Mouse (Mus musculus): Measurements from ENCODE around the gene A930018P22Rik. TPM values are rescaled to one million over a fixed set of nuclear protein-coding genes. Genes with fewer than 3 reads are reported as not detected.
"Not testable (repeated sequence)": the region's sequence is repeated elsewhere in the genome, so short reads cannot be mapped to it uniquely, and the experiment has no call there.

Gene A930018P22Rik
- polyA plus RNA-seq, 1 experiment from 2014 or later, result not detected

DNA sequence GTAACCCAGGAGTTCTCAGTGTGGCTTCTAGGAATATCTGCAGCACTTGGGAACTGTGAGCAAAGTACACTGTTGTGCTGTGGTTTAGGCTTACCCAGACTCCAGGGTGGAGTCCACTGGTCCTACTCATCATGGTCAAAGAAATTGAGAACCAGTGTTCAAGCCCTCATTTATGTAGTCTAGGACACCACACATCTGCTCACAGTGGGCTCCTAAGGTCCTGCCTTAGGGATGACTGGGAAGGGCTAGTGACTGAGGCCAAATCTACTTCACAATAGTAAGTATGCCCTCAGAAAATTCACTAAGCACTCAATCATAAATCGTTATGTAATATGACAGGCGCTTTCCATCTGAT is 23.4 kb upstream of the A930018P22Rik start:
- no peak for ATAC-seq (ENCODE audit: low FRiP score, low read depth)
- Histone ChIP-seq H3K9ac (replicated peaks) (no peak overlapping the region), H3K9me3 (no peaks in the 10 kb centered on the region), H3K27me3 (no peaks in the 10 kb centered on the region), H3K4me2 (replicated peaks) (no peak overlapping the region), H3K4me1 (peaks cover 11% of the 10 kb centered on the region), H3K4me3 (no peak overlapping the region), H3K36me3 (no peaks in the 10 kb centered on the region), H3K27ac (replicated peaks) (no peak overlapping the region)
- WGBS, result 90% methylated on average over 2 of the region's 2 CpGs

DNA sequence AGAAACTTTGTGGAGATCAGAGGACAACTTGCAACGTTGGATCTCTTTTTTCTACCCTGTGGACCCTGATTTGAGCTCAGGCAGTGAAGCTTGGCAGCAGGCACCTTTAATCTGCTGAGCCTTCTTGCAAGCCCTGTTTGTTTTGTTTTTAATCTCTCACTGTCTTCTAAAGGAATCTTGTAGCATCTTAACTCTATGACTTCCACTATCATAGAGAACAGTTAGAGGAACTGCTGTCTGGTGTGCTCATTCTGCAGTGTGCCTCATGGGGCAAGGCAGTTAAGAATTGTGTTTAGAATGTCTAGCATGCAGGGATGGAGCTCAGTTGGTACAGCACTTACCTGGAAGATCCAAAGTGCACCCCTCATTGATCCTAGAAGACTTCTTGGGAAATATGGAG is 22.6 kb upstream of the A930018P22Rik start:
- Histone ChIP-seq H3K27ac (replicated peaks) (no peak overlapping the region), H3K36me3 (no peaks in the 10 kb centered on the region), H3K4me1 (peaks cover 11% of the 10 kb centered on the region), H3K4me3 (no peak overlapping the region), H3K9me3 (no peaks in the 10 kb centered on the region), H3K9ac (replicated peaks) (no peak overlapping the region), H3K27me3 (no peaks in the 10 kb centered on the region), H3K4me2 (replicated peaks) (no peak overlapping the region)
- no peak for ATAC-seq (ENCODE audit: low FRiP score, low read depth)
- 26% methylated on average over 1 of the region's 1 CpGs for WGBS

DNA sequence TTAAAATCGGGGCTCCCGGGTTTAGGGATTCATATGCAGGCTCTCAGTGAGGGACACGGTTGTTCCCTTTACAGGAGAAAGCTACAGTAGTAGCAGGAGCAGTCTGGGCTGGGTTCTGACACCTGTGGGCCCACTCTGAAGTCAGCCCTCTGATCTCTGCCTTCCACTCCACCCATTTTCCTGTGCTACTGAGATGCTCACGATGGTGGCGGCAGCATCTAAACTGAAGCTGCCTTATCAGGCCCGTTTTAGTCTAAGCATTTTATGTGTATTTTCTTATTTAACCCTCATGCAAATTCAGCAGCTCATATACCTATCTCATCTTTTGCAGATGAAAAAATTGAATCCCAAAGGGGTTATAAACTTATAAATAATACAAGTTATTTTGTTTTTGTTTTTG is 17.8 kb upstream of the A930018P22Rik start:
- H3K27me3 ChIP-seq, result no peaks in the 10 kb centered on the region
- H3K36me3 ChIP-seq, result no peaks in the 10 kb centered on the region
- no peak overlapping the region for H3K9ac ChIP-seq (replicated peaks)
- no peak overlapping the region for H3K4me2 ChIP-seq (replicated peaks)
- no peaks in the 10 kb centered on the region for H3K4me1 ChIP-seq
- 89% methylated on average over 6 of the region's 6 CpGs for WGBS
- H3K27ac ChIP-seq (replicated peaks), result no peak overlapping the region
- H3K9me3 ChIP-seq, result no peaks in the 10 kb centered on the region
- H3K4me3 ChIP-seq, result no peak overlapping the region
- no peak for ATAC-seq (ENCODE audit: low FRiP score, low read depth)

DNA sequence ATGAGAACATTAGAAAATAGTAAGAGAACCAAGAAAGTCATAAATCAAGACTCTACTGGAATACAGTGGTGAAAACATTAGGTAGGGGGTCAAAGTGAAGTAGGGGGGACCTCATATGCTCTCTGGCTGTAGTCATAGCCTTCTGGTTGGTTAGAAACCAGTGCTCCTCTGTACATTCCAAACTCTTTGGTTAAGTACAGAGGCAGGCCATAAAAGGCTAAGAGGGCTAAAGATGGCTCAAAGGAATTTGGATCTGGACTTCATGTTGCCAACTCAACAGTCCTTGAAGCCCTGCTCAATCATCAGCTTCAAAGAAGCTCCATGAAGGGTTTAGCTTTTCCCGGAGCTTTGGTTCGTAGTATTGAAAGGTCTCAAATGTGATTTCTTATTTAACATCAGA is 13.5 kb upstream of the A930018P22Rik start:
- not testable (repeated sequence) for H3K4me3 ChIP-seq; H3K9ac ChIP-seq (replicated peaks); H3K27me3 ChIP-seq; H3K27ac ChIP-seq (replicated peaks); H3K36me3 ChIP-seq; H3K9me3 ChIP-seq; H3K4me1 ChIP-seq; ATAC-seq (ENCODE audit: low FRiP score, low read depth); H3K4me2 ChIP-seq (replicated peaks)
- 95% methylated on average over 2 of the region's 2 CpGs for WGBS

DNA sequence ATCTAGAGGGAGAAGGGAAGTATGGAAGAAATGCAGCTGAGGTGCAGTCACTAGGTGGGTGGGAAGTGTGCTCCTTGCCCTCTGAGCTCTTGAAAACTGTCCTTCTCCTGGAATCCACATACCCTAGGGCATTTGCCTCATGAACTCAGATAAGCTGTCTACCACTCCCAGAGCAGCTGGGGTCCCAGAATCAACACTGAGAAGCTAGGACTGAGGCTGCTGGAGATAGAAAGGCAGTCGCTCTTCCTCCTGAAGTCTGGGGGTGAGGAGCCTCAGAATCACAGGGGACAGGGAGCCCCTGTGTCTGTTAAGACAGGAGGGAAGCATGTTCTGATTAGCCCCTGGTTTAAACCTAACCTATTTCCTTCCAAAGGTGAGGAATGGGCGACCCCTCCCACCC is 13.0 kb upstream of the A930018P22Rik start:
- WGBS, result 80% methylated on average over 2 of the region's 2 CpGs
- Histone ChIP-seq H3K36me3 (no peaks in the 10 kb centered on the region), H3K4me3 (no peak overlapping the region), H3K4me1 (no peaks in the 10 kb centered on the region), H3K27ac (replicated peaks) (no peak overlapping the region), H3K9me3 (no peaks in the 10 kb centered on the region), H3K9ac (replicated peaks) (no peak overlapping the region), H3K4me2 (replicated peaks) (no peak overlapping the region), H3K27me3 (no peaks in the 10 kb centered on the region)
- ATAC-seq (ENCODE audit: low FRiP score, low read depth), result no peak

DNA sequence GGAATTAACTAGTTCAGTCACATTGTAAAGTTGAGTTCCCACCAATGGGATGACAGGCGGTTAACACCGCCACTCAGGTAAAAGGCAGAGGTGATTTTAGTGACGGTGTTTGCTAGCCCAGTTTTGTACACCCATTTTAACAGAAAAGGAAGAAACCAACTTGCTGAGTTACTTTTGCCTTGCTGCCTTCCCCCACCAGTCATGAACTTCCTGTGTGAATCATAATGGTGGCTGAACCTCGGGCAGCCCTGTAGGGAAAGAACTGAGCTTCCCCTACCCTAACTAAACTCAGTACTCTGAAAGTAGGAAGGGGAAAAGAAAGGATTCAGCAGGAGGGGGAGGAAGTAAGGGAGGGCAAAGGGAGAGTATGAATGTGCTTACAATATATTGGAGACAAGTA is 12.5 kb upstream of the A930018P22Rik start:
- Histone ChIP-seq H3K9me3 (no peaks in the 10 kb centered on the region), H3K27me3 (no peaks in the 10 kb centered on the region), H3K36me3 (no peaks in the 10 kb centered on the region), H3K27ac (replicated peaks) (no peak overlapping the region), H3K9ac (replicated peaks) (no peak overlapping the region), H3K4me3 (no peak overlapping the region), H3K4me2 (replicated peaks) (no peak overlapping the region), H3K4me1 (no peaks in the 10 kb centered on the region)
- WGBS, result 90% methylated on average over 4 of the region's 4 CpGs
- ATAC-seq (ENCODE audit: low FRiP score, low read depth), result no peak

DNA sequence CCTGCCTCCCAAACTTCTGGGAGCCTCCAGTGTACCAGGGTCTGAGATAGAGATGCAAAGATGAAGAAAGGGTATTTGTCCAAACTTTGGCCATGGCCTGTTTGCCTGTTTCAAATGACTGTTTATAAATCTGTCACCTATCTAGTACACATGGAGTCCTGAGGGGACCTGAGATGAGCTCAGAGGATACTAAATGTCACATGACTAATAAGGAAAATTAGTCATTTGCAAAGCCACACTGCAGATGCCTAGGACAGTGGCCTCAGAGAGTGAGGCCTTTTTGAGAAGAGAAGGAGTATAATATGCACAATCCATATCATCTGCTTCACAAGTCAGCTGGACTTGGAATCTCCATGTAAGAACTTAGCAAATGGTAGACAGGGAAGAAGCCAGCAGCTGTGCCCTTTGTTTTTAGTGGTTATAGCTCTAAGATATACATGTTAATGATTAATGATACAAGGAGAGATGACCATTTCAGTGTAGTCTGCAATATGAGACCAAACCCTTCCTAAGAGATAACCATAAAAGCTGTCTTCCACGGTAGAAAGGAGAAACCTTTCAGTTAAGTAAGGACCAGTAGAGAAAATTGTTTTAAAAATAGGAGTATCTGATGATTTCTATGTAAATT is 11.3 kb upstream of the A930018P22Rik start:
- not testable (repeated sequence) for H3K4me3 ChIP-seq; H3K27me3 ChIP-seq; H3K9ac ChIP-seq (replicated peaks); H3K4me2 ChIP-seq (replicated peaks); H3K4me1 ChIP-seq; H3K27ac ChIP-seq (replicated peaks); H3K36me3 ChIP-seq; ATAC-seq (ENCODE audit: low FRiP score, low read depth); H3K9me3 ChIP-seq
- WGBS, result no CpG with 5 or more reads among the region's 1 CpGs

DNA sequence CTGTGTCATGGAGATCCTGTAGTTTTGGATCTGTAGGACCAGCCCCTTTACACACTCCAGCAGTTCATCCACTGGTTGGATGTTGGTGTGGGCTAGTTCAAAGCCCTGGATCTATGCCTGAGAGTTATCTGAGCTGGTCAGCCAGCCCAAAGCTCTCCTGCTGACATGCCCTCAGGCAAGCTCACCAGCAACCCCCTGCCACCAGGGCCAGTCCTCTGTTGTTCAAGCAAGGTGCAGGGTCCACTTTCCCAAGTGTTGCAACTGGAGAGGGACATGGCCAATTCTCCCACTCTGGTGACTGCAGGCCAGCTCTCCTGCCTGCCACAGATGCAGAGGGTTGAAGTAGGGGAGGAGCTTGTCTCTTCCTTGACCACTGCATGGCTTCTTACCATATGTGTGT is 9.0 kb upstream of the A930018P22Rik start:
- H3K4me2 ChIP-seq (replicated peaks); H3K9ac ChIP-seq (replicated peaks); H3K27ac ChIP-seq (replicated peaks); H3K36me3 ChIP-seq; H3K4me3 ChIP-seq; ATAC-seq (ENCODE audit: low FRiP score, low read depth); H3K9me3 ChIP-seq; H3K4me1 ChIP-seq; H3K27me3 ChIP-seq: not testable (repeated sequence)

DNA sequence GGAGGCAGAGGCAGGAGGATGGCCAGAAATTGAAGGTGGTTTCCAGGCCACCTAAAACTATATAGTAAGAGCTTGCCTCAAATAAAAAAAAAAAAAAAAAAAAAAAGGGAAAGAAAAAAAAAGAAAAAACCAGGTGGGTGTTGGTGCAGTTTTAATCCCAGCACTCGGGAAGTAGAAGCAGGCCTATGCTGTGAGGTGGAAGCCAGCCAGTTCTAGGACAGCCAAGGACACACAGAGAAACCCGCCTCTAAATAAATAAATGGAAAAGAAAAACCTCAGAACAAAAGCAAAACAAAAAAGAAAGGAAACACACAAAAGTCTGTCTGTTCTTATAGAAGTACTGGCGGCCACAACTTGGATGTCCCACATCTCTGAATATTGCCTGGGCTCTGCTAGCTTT is 7.7 kb upstream of the A930018P22Rik start:
- Histone ChIP-seq H3K4me2 (replicated peaks) (no peak overlapping the region), H3K4me3 (no peak overlapping the region), H3K9me3 (no peaks in the 10 kb centered on the region), H3K9ac (replicated peaks) (no peak overlapping the region), H3K4me1 (no peaks in the 10 kb centered on the region), H3K27ac (replicated peaks) (no peak overlapping the region), H3K36me3 (no peaks in the 10 kb centered on the region), H3K27me3 (no peaks in the 10 kb centered on the region)
- 85% methylated on average over 3 of the region's 3 CpGs for WGBS
- no peak for ATAC-seq (ENCODE audit: low FRiP score, low read depth)

DNA sequence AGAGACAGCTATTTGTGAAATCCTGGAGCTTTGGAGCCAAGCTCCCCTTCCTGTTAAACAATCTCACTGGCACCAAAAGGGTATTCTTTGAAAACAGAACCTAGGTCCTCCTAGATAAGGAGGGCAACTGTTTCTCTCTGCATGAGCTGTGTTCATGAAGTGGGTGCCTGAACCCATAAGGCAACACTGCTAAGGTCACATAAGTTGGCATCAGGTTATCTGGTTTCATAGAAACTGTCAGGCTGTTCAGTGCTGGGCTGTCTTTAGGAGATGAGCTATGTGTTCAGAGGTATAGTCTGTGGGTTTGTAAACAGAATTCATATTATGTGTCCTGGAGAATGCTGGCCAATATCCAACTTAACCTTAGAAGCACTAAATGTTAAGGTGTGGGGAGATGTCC is 5.4 kb upstream of the A930018P22Rik start:
- H3K36me3 ChIP-seq; H3K27ac ChIP-seq (replicated peaks); H3K27me3 ChIP-seq; H3K4me3 ChIP-seq; H3K4me2 ChIP-seq (replicated peaks); H3K9ac ChIP-seq (replicated peaks); H3K4me1 ChIP-seq; H3K9me3 ChIP-seq; ATAC-seq (ENCODE audit: low FRiP score, low read depth): not testable (repeated sequence)

DNA sequence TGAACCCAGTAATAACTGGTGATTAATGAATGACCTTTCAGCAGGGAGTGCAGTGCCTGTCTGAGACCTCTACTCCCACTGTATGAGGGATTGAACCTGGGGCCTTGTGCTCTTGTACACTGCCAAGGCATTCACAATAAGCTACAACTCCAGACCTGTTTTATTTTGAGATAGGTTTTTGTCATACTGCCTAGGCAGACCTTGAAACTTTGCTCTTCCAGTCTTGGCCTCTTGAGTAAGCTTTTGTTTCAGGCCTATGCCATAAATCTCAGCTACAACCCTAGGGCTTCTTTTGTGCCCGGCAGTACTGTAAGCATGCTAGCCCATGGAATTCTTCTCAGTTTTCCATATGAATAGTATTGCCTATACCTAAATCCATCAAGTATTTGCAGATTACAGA is 3.5 kb upstream of the A930018P22Rik start:
- H3K36me3 ChIP-seq, result no peaks in the 10 kb centered on the region
- no peak overlapping the region for H3K4me3 ChIP-seq
- H3K4me1 ChIP-seq, result peaks cover 7% of the 10 kb centered on the region
- no peak for ATAC-seq (ENCODE audit: low FRiP score, low read depth)
- peaks cover 12% of the 10 kb centered on the region; the same call in 1 of the 2 replicates for H3K27me3 ChIP-seq
- WGBS, result 81% methylated on average over 1 of the region's 1 CpGs
- H3K9me3 ChIP-seq, result no peaks in the 10 kb centered on the region
- H3K4me2 ChIP-seq (replicated peaks), result no peak overlapping the region
- no peak overlapping the region for H3K27ac ChIP-seq (replicated peaks)
- H3K9ac ChIP-seq (replicated peaks), result no peak overlapping the region

DNA sequence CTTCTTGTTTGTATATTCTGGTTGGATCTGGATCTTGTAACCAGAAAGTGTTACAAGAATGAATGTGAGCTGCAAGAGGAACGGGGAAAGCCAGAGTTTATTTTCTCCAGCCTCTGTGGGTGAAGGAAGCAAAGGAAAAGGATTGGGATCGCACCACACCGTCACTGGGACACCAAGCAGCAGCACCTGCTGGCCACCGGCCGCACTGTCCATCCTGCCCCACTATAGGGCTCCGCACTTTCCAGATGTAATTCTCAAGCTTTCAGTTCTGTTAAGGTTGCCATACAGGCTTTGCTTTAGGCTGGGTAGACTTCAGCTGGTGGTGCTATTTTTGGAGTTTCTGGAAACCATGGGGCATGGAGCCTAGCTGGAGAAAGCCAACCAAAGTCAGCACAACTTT is 2.3 kb upstream of the A930018P22Rik start:
- no peaks in the 10 kb centered on the region for H3K9me3 ChIP-seq
- 55% methylated on average over 6 of the region's 6 CpGs for WGBS
- H3K27ac ChIP-seq (replicated peaks), result no peak overlapping the region
- H3K4me1 ChIP-seq, result peaks cover 7% of the 10 kb centered on the region
- H3K9ac ChIP-seq (replicated peaks), result no peak overlapping the region
- no peak overlapping the region for H3K4me3 ChIP-seq
- no peak overlapping the region for H3K4me2 ChIP-seq (replicated peaks)
- H3K27me3 ChIP-seq, result peaks cover 20% of the 10 kb centered on the region
- H3K36me3 ChIP-seq, result no peaks in the 10 kb centered on the region
- no peak for ATAC-seq (ENCODE audit: low FRiP score, low read depth)

DNA sequence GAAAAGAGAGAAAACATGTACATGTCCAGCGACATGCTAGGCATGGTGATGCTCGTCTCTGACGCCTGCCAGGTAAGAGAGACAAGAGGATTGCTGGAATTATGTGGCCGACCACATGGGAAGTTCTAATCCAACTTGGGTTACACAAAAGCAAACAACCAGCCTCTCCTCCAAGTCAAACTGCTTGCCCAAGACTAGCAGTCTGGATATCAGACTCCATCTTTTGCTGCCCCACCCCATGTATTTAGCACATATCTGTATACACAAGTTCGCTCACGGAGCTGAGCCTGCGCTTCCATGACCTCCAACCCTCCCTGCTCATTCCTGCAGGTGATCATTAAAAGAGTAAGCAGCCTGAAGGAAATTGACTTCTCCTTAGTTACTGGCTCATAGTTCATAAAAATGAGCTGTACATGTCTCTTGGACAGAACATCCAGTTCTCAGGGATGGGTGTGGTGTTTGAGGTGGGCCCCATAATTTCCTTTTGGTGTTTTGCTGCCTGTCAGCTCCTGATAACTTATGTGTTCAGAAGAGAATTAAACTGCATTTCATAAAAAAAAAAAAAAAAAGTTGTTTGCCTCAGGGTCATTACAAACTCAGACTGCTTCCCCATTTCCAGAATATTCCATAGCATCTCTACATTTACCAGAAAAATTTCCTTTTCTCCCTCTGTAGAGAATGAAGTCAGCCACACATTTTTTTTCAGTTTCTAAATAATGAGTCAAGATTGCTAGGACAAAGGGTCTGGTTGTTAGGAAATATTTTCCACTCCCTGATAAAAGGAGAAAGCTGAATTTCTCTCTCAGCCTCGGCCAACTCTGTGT is 676 bp upstream of the A930018P22Rik start:
- Histone ChIP-seq H3K4me1 (peaks cover 7% of the 10 kb centered on the region), H3K4me2 (replicated peaks) (peak overlapping the region; percentile 97), H3K36me3 (no peaks in the 10 kb centered on the region), H3K9ac (replicated peaks) (no peak overlapping the region), H3K4me3 (peak overlapping the region; percentile 73), H3K9me3 (no peaks in the 10 kb centered on the region), H3K27ac (replicated peaks) (no peak overlapping the region), H3K27me3 (peaks cover 26% of the 10 kb centered on the region)
- 81% methylated on average over 8 of the region's 8 CpGs for WGBS
- ATAC-seq (ENCODE audit: low FRiP score, low read depth), result no peak
